Mouse (Mus musculus): ENCODE results near the gene Eid2b. TPM values are rescaled to one million over a fixed set of nuclear protein-coding genes. Genes with fewer than 3 reads are reported as not detected.

The Eid2b gene
- polyA plus RNA-seq, 1 experiment from 2014 or later = 11.9 TPM

GRCm38 (mm10) chr7:28309737-28310136, 32.2 kb downstream of the Eid2b start:
- peak; percentile 42 for DNase-seq (ENCODE audit: low spot score)
- 78% methylated on average over 9 of the region's 9 CpGs for WGBS
- Histone ChIP-seq H3K27ac (replicated peaks) (peak overlapping the region; percentile 94), H3K27me3 (ENCODE audit: low read depth, poor library complexity, severe bottlenecking) (no peaks in the 10 kb centered on the region), H3K4me3 (peak overlapping the region; percentile 99), H3K4me1 (peaks cover 64% of the 10 kb centered on the region), H3K36me3 (peaks cover 69% of the 10 kb centered on the region), H3K9me3 (replicated peaks) (no peaks in the 10 kb centered on the region)

GRCm38 (mm10) chr7:28311151-28311925, 33.8 kb downstream of the Eid2b start:
- H3K4me1 ChIP-seq = peaks cover 51% of the 10 kb centered on the region
- peaks cover 69% of the 10 kb centered on the region for H3K36me3 ChIP-seq
- H3K27me3 ChIP-seq (ENCODE audit: low read depth, poor library complexity, severe bottlenecking) = no peaks in the 10 kb centered on the region
- no peak for DNase-seq (ENCODE audit: low spot score)
- WGBS = 8% methylated on average over 35 of the region's 35 CpGs
- peak overlapping the region; percentile 99 for H3K4me3 ChIP-seq
- peak overlapping the region; percentile 94 for H3K27ac ChIP-seq (replicated peaks)
- H3K9me3 ChIP-seq (replicated peaks) = no peaks in the 10 kb centered on the region

- Histone ChIP-seq H3K27me3 (ENCODE audit: low read depth, poor library complexity, severe bottlenecking) (no peaks in the 10 kb centered on the region), H3K4me3 (peak within 1 kb of the TSS; percentile 99)
- WGBS = 1% methylated on average over 32 of the region's 45 CpGs
Observed at GRCm38 (mm10) chr7:28311926-28312543, 34.5 kb downstream of the Eid2b start, which contains the start of gene Timm50. TSS of gene Timm50 (minus strand) at chr7:28312072.

GRCm38 (mm10) chr7:28318036-28318435, 40.5 kb downstream of the Eid2b start:
- Histone ChIP-seq H3K27me3 (ENCODE audit: low read depth, poor library complexity, severe bottlenecking) (no peaks in the 10 kb centered on the region), H3K27ac (replicated peaks) (no peak overlapping the region), H3K9me3 (replicated peaks) (no peaks in the 10 kb centered on the region), H3K36me3 (peaks cover 93% of the 10 kb centered on the region), H3K4me3 (no peak overlapping the region), H3K4me1 (no peaks in the 10 kb centered on the region)
- WGBS = 90% methylated on average over 3 of the region's 3 CpGs
- DNase-seq (ENCODE audit: low spot score) = no peak

More at GRCm38 (mm10) chr7:28311926-28312543, 34.5 kb downstream of the Eid2b start, which contains the start of gene Timm50:
- DNase-seq (ENCODE audit: low spot score) = peak; percentile 94
- Histone ChIP-seq H3K4me1 (peaks cover 50% of the 10 kb centered on the region), H3K36me3 (peaks cover 69% of the 10 kb centered on the region), H3K27ac (replicated peaks) (peak within 1 kb of the TSS; percentile 94), H3K9me3 (replicated peaks) (no peaks in the 10 kb centered on the region)

GRCm38 (mm10) chr7:28318714-28319113, 41.2 kb downstream of the Eid2b start:
- Histone ChIP-seq H3K27me3 (ENCODE audit: low read depth, poor library complexity, severe bottlenecking) (no peaks in the 10 kb centered on the region), H3K4me1 (no peaks in the 10 kb centered on the region), H3K9me3 (replicated peaks) (no peaks in the 10 kb centered on the region), H3K36me3 (peaks cover 100% of the 10 kb centered on the region), H3K27ac (replicated peaks) (no peak overlapping the region), H3K4me3 (no peak overlapping the region)
- WGBS = 96% methylated on average over 17 of the region's 17 CpGs
- no peak for DNase-seq (ENCODE audit: low spot score)

- peaks cover 100% of the 10 kb centered on the region for H3K36me3 ChIP-seq
- H3K4me1 ChIP-seq = no peaks in the 10 kb centered on the region
- H3K27me3 ChIP-seq (ENCODE audit: low read depth, poor library complexity, severe bottlenecking) = no peaks in the 10 kb centered on the region
- 94% methylated on average over 15 of the region's 15 CpGs for WGBS
- no peak overlapping the region for H3K27ac ChIP-seq (replicated peaks)
- H3K4me3 ChIP-seq = no peak overlapping the region
- no peaks in the 10 kb centered on the region for H3K9me3 ChIP-seq (replicated peaks)
- no peak for DNase-seq (ENCODE audit: low spot score)
Observed at GRCm38 (mm10) chr7:28321974-28322720, 44.6 kb downstream of the Eid2b start.

GRCm38 (mm10) chr7:28325293-28325692, 47.8 kb downstream of the Eid2b start:
- Histone ChIP-seq H3K4me3 (no peak overlapping the region), H3K36me3 (peaks cover 100% of the 10 kb centered on the region), H3K4me1 (no peaks in the 10 kb centered on the region), H3K27ac (replicated peaks) (no peak overlapping the region), H3K9me3 (replicated peaks) (no peaks in the 10 kb centered on the region), H3K27me3 (ENCODE audit: low read depth, poor library complexity, severe bottlenecking) (no peaks in the 10 kb centered on the region)
- DNase-seq (ENCODE audit: low spot score) = no peak
- WGBS = 98% methylated on average over 8 of the region's 8 CpGs

- Histone ChIP-seq H3K9me3 (replicated peaks) (no peaks in the 10 kb centered on the region), H3K27ac (replicated peaks) (no peak overlapping the region), H3K4me1 (no peaks in the 10 kb centered on the region), H3K36me3 (peaks cover 100% of the 10 kb centered on the region), H3K4me3 (no peak overlapping the region), H3K27me3 (ENCODE audit: low read depth, poor library complexity, severe bottlenecking) (no peaks in the 10 kb centered on the region)
- no peak for DNase-seq (ENCODE audit: low spot score)
- 81% methylated on average over 4 of the region's 4 CpGs for WGBS
Observed at GRCm38 (mm10) chr7:28326457-28326856, 48.9 kb downstream of the Eid2b start.

- Histone ChIP-seq H3K9me3 (replicated peaks) (no peaks in the 10 kb centered on the region), H3K27ac (replicated peaks) (no peak overlapping the region), H3K4me3 (no peak overlapping the region), H3K27me3 (ENCODE audit: low read depth, poor library complexity, severe bottlenecking) (no peaks in the 10 kb centered on the region), H3K4me1 (no peaks in the 10 kb centered on the region), H3K36me3 (peaks cover 99% of the 10 kb centered on the region)
- no peak for DNase-seq (ENCODE audit: low spot score)
- 98% methylated on average over 2 of the region's 2 CpGs for WGBS
Observed at GRCm38 (mm10) chr7:28328260-28328659, 50.7 kb downstream of the Eid2b start.

Other genes with a start within 250 kb of the Eid2b start
- 446 and 458 TPM in 2 replicates for gene Psmc4, start 227.6 kb upstream of the Eid2b start, polyA plus RNA-seq (2016; fragmentation: Nextera tagmentation; extraction: Ambion mirVana)
- 0.15 and 0.20 TPM in 2 replicates for gene Fcgbp, start 206.5 kb upstream of the Eid2b start, polyA plus RNA-seq (2016; fragmentation: Nextera tagmentation; extraction: Ambion mirVana)
- gene 9530053A07Rik, start 148.3 kb upstream of the Eid2b start, polyA plus RNA-seq (2016; fragmentation: Nextera tagmentation; extraction: Ambion mirVana) = 0.05 and 0.17 TPM in 2 replicates
- gene Fbl, start 108.0 kb upstream of the Eid2b start, polyA plus RNA-seq (2016; fragmentation: Nextera tagmentation; extraction: Ambion mirVana) = 136 and 158 TPM in 2 replicates
- 13.5 and 16.9 TPM in 2 replicates for gene Dyrk1b, start 98.3 kb upstream of the Eid2b start, polyA plus RNA-seq (2016; fragmentation: Nextera tagmentation; extraction: Ambion mirVana)
- gene Eid2, start 9.9 kb upstream of the Eid2b start, polyA plus RNA-seq (2016; fragmentation: Nextera tagmentation; extraction: Ambion mirVana) = 1.9 and 2.0 TPM in 2 replicates
- gene Selenov, start 13.4 kb downstream of the Eid2b start, polyA plus RNA-seq (2016; fragmentation: Nextera tagmentation; extraction: Ambion mirVana) = 0.46 and 1.4 TPM in 2 replicates
- gene Dll3, start 24.5 kb downstream of the Eid2b start, polyA plus RNA-seq (2016; fragmentation: Nextera tagmentation; extraction: Ambion mirVana) = 39.0 and 61.2 TPM in 2 replicates
- gene Timm50, start 34.3 kb downstream of the Eid2b start, polyA plus RNA-seq (2016; fragmentation: Nextera tagmentation; extraction: Ambion mirVana) = 249 and 261 TPM in 2 replicates
- 113 and 122 TPM in 2 replicates for gene Supt5, start 61.0 kb downstream of the Eid2b start, polyA plus RNA-seq (2016; fragmentation: Nextera tagmentation; extraction: Ambion mirVana)
- 726 and 912 TPM in 2 replicates for gene Rps16, start 72.9 kb downstream of the Eid2b start, polyA plus RNA-seq (2016; fragmentation: Nextera tagmentation; extraction: Ambion mirVana)
- gene Plekhg2, start 94.9 kb downstream of the Eid2b start, polyA plus RNA-seq (2016; fragmentation: Nextera tagmentation; extraction: Ambion mirVana) = 69.7 and 82.9 TPM in 2 replicates
- gene Zfp36, start 102.5 kb downstream of the Eid2b start, polyA plus RNA-seq (2016; fragmentation: Nextera tagmentation; extraction: Ambion mirVana) = 4.6 and 5.1 TPM in 2 replicates
- 58.9 and 61.0 TPM in 2 replicates for gene Med29, start 115.0 kb downstream of the Eid2b start, polyA plus RNA-seq (2016; fragmentation: Nextera tagmentation; extraction: Ambion mirVana)
- gene Paf1, start 115.2 kb downstream of the Eid2b start, polyA plus RNA-seq (2016; fragmentation: Nextera tagmentation; extraction: Ambion mirVana) = 89.8 and 90.8 TPM in 2 replicates
- gene Gmfg, start 159.7 kb downstream of the Eid2b start, polyA plus RNA-seq (2016; fragmentation: Nextera tagmentation; extraction: Ambion mirVana) = 6.3 and 8.1 TPM in 2 replicates
- gene Lrfn1, start 174.2 kb downstream of the Eid2b start, polyA plus RNA-seq (2016; fragmentation: Nextera tagmentation; extraction: Ambion mirVana) = 3.6 and 3.7 TPM in 2 replicates
- not detected in 2 replicates for gene Ifnl2, start 232.7 kb downstream of the Eid2b start, polyA plus RNA-seq (2016; fragmentation: Nextera tagmentation; extraction: Ambion mirVana)
- not detected in 2 replicates for gene Ifnl3, start 245.1 kb downstream of the Eid2b start, polyA plus RNA-seq (2016; fragmentation: Nextera tagmentation; extraction: Ambion mirVana)